Mouse (Mus musculus) limb, embryonic 11.5 days (tissue): Measurements from ENCODE around the gene Zfp451. TPM values are rescaled to one million over a fixed set of nuclear protein-coding genes. Genes with fewer than 3 reads are reported as not detected.
"Not testable (repeated sequence)": the region's sequence is repeated elsewhere in the genome, so short reads cannot be mapped to it uniquely, and the experiment has no call there.

Experiments
- ATAC-seq: fragments of 200-750 bp; cut with Nextera tagmentation; 2 replicates; pipeline ENCODE4 v1.8.0; 2017; ENCODE audit warnings: low read depth; ENCODE audit not compliant: insufficient number of reproducible peaks, low FRiP score, low TSS enrichment
- DNase-seq: peaks from one replicate; pipeline ENCODE4 v3.0.0-alpha.2; 2015; ENCODE audit warnings: low spot score
- H3K27ac ChIP-seq: fragments of 300-500 bp; sonication (generic); replicated peaks from 2 replicates; pipeline ENCODE4 v1.5.1; 2014; ENCODE audit warnings: low read depth, mild to moderate bottlenecking, low read length
- H3K27me3 ChIP-seq: fragments of 300-500 bp; sonication (generic); 2 replicates; pipeline ENCODE4 v1.6.1; 2014; ENCODE audit warnings: mild to moderate bottlenecking, low read length, mixed read lengths; ENCODE audit not compliant: control insufficient read depth, insufficient read depth
- H3K36me3 ChIP-seq: fragments of 300-500 bp; sonication (generic); 2 replicates; pipeline ENCODE4 v1.6.1; 2014; ENCODE audit warnings: mild to moderate bottlenecking, low read length, moderate library complexity, mixed read lengths; ENCODE audit not compliant: control insufficient read depth, insufficient read depth
- H3K4me1 ChIP-seq: fragments of 300-500 bp; sonication (generic); 2 replicates; pipeline ENCODE4 v1.6.1; 2014; ENCODE audit warnings: low read length, mixed read lengths; ENCODE audit not compliant: control insufficient read depth, insufficient read depth
- H3K4me2 ChIP-seq: fragments of 300-500 bp; sonication (generic); 2 replicates; pipeline ENCODE4 v1.6.1; 2014; ENCODE audit warnings: low read depth, mild to moderate bottlenecking, moderate library complexity; ENCODE audit not compliant: severe bottlenecking
- H3K4me3 ChIP-seq: fragments of 300-500 bp; sonication (generic); 2 replicates; pipeline ENCODE4 v1.5.1; 2014; ENCODE audit warnings: low read depth, low read length
- H3K9ac ChIP-seq: fragments of 300-500 bp; sonication (generic); 2 replicates; pipeline ENCODE4 v1.6.1; 2014; ENCODE audit warnings: mild to moderate bottlenecking, low read length
- H3K9me3 ChIP-seq: fragments of 300-500 bp; sonication (generic); 2 replicates; pipeline ENCODE4 v1.6.1; 2016; ENCODE audit warnings: low read length; ENCODE audit not compliant: control insufficient read depth
- WGBS: fragments of 180-500 bp; shearing (Covaris S2); extraction: QIAGEN DNeasy Blood & Tissue Kit; methylation state at CpG from one replicate; pipeline ENCODE4 v1.1.7; 2014; 5-methylcytosine and 5-hydroxymethylcytosine counted together
- polyA plus RNA-seq: library from polyadenylated mRNA; unstranded; fragments of >200 nt; fragmentation: Nextera tagmentation; extraction: Ambion mirVana; gene quantifications from 2 replicates; pipeline ENCODE4 v1.2.1, GENCODE M21; 2014

The Zfp451 gene
- polyA plus RNA-seq, 1 experiment from 2014 or later: 42.7 TPM

GRCm38 (mm10) chr1:33744815-33745214 is 69.6 kb downstream of the Zfp451 start:
- not testable (repeated sequence) for H3K4me1 ChIP-seq, H3K27me3 ChIP-seq, H3K9me3 ChIP-seq, ATAC-seq, H3K9ac ChIP-seq, H3K27ac ChIP-seq, H3K4me3 ChIP-seq, H3K4me2 ChIP-seq, DNase-seq, H3K36me3 ChIP-seq
- 92% methylated on average over 9 of the region's 9 CpGs for WGBS

- Histone ChIP-seq H3K9ac (no peak overlapping the region), H3K9me3 (no peaks in the 10 kb centered on the region), H3K4me1 (no peaks in the 10 kb centered on the region), H3K4me2 (no peak overlapping the region), H3K27me3 (no peaks in the 10 kb centered on the region), H3K4me3 (no peak overlapping the region), H3K36me3 (no peaks in the 10 kb centered on the region; the same call in 1 of the 2 replicates), H3K27ac (no peak overlapping the region)
- peak; percentile 62 for DNase-seq
- ATAC-seq: no peak
- WGBS: 22% methylated on average over 8 of the region's 8 CpGs
Observed at GRCm38 (mm10) chr1:33742903-33743302, 71.5 kb downstream of the Zfp451 start.

DNA sequence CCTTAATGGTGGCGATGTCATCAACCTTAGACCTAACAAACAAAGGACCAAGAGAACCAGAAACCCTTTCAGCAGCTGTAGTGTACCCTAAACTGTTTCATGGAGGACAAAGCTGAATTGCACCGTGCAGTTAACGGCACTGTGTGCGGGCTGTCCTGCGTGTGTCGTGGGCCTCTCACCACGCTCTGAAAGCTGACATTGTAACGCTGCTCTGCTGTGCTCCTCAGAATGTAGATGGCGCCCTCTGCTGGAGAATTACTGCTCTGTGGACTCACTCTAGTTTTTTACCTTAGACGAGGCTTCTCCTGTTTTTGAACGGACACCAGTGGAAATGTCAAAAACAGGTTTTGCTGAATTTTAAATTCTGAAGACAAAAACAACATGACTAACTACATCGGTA is 75.1 kb downstream of the Zfp451 start:
- Histone ChIP-seq H3K27me3 (no peaks in the 10 kb centered on the region), H3K36me3 (peaks cover 6% of the 10 kb centered on the region; the same call in 1 of the 2 replicates), H3K9ac (no peak overlapping the region), H3K4me2 (no peak overlapping the region), H3K4me3 (no peak overlapping the region), H3K27ac (no peak overlapping the region), H3K9me3 (no peaks in the 10 kb centered on the region), H3K4me1 (no peaks in the 10 kb centered on the region)
- peak; percentile 88 for DNase-seq
- 42% methylated on average over 12 of the region's 12 CpGs for WGBS
- ATAC-seq: peak; percentile 73; the same call in 1 of the 2 replicates

GRCm38 (mm10) chr1:33738681-33739278 is 75.6 kb downstream of the Zfp451 start:
- no peaks in the 10 kb centered on the region for H3K27me3 ChIP-seq
- H3K27ac ChIP-seq: no peak overlapping the region
- no peak for DNase-seq
- 95% methylated on average over 11 of the region's 11 CpGs for WGBS
- peaks cover 6% of the 10 kb centered on the region; the same call in 1 of the 2 replicates for H3K36me3 ChIP-seq
- no peaks in the 10 kb centered on the region for H3K9me3 ChIP-seq
- no peak overlapping the region for H3K4me2 ChIP-seq
- H3K4me1 ChIP-seq: no peaks in the 10 kb centered on the region
- 0 out of 2 replicates have a peak, but pooled peaks have one; percentile 16 for ATAC-seq
- H3K9ac ChIP-seq: no peak overlapping the region
- no peak overlapping the region for H3K4me3 ChIP-seq

DNA sequence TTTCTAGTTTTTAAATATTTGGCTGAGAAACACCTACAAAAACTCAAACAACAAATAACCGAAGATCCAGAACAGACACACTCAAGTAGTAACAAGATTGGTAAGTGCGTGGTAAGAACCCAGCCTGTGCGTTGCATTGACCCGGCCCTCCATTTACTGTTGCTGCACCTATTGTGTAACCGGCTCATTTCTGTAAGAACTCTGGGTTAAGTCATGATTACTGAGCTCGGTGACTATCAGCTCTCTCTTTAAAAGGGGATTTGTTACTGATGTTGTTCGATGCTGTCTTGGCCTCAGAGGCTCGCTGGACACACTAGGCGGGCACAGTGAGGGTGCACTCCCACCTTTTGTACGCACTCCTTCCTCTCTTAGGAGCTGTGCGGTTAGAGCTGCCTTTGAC is 76.1 kb downstream of the Zfp451 start:
- H3K27ac ChIP-seq: no peak overlapping the region
- WGBS: 94% methylated on average over 11 of the region's 11 CpGs

GRCm38 (mm10) chr1:33734001-33734685 is 80.3 kb downstream of the Zfp451 start:
- Histone ChIP-seq H3K4me1 (no peaks in the 10 kb centered on the region), H3K9me3 (no peaks in the 10 kb centered on the region), H3K9ac (no peak overlapping the region), H3K4me3 (no peak overlapping the region), H3K27me3 (no peaks in the 10 kb centered on the region), H3K36me3 (peaks cover 9% of the 10 kb centered on the region; the same call in 1 of the 2 replicates), H3K27ac (no peak overlapping the region), H3K4me2 (no peak overlapping the region)
- ATAC-seq: no peak
- no peak for DNase-seq
- 88% methylated on average over 5 of the region's 5 CpGs for WGBS

More for the DNA sequence above, 76.1 kb downstream of the Zfp451 start:
- Histone ChIP-seq H3K4me3 (no peak overlapping the region), H3K9me3 (no peaks in the 10 kb centered on the region), H3K4me1 (no peaks in the 10 kb centered on the region), H3K9ac (no peak overlapping the region), H3K27me3 (no peaks in the 10 kb centered on the region), H3K36me3 (peaks cover 6% of the 10 kb centered on the region; the same call in 1 of the 2 replicates), H3K4me2 (no peak overlapping the region)
- ATAC-seq: no peak
- DNase-seq: no peak

DNA sequence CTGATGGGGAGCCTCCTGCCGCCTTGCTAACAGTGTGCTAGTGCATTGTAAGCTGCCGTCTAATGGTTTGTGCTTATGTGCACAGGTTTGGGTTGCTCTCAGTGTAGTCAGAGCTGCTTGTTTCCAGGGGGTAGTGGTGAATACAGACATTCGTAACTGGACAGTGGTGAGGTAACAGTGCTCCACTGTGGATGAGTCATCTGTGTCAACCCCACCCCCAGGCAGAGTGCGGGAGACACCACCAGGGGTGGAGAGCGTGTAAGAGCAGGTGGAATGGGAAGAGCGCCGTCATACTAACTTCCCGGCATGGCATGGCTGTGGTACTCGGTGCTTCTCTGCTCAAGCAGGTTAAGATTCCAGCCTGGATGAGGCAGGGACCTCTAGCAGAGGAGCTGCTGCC is 81.4 kb downstream of the Zfp451 start:
- DNase-seq (no peak), ATAC-seq (no peak)
- Histone ChIP-seq H3K27ac (no peak overlapping the region), H3K4me3 (no peak overlapping the region), H3K27me3 (no peaks in the 10 kb centered on the region), H3K9ac (no peak overlapping the region), H3K9me3 (no peaks in the 10 kb centered on the region), H3K4me1 (no peaks in the 10 kb centered on the region), H3K36me3 (peaks cover 12% of the 10 kb centered on the region; the same call in 1 of the 2 replicates), H3K4me2 (no peak overlapping the region)
- WGBS: 93% methylated on average over 9 of the region's 9 CpGs

GRCm38 (mm10) chr1:33725086-33725485 is 89.3 kb downstream of the Zfp451 start:
- Histone ChIP-seq H3K36me3 (peaks cover 6% of the 10 kb centered on the region), H3K4me2 (no peak overlapping the region), H3K27ac (no peak overlapping the region), H3K4me1 (peaks cover 5% of the 10 kb centered on the region), H3K9ac (no peak overlapping the region), H3K4me3 (no peak overlapping the region), H3K9me3 (no peaks in the 10 kb centered on the region), H3K27me3 (no peaks in the 10 kb centered on the region)
- 90% methylated on average over 5 of the region's 5 CpGs for WGBS
- DNase-seq (no peak), ATAC-seq (no peak)
